Mouse (Mus musculus) heart, adult 2 months (tissue): ENCODE measurements around the gene Eapp.
"Not testable (repeated sequence)": the region's sequence is repeated elsewhere in the genome, so short reads cannot be mapped to it uniquely, and the experiment has no call there.

Experiments used
- CTCF ChIP-seq: fragments of 200-600 bp; IDR thresholded peaks from 2 replicates; pipeline ENCODE4 v1.8.1; 2022; ENCODE audit warnings: antibody characterized with exemption, mild to moderate bottlenecking, moderate library complexity
- EP300 ChIP-seq: fragments of 200-500 bp; IDR thresholded peaks from 2 replicates; pipeline ENCODE4 v1.6.1; 2011; ENCODE audit warnings: low read depth, low read length, control low read depth; ENCODE audit not compliant: insufficient read depth

DNA sequence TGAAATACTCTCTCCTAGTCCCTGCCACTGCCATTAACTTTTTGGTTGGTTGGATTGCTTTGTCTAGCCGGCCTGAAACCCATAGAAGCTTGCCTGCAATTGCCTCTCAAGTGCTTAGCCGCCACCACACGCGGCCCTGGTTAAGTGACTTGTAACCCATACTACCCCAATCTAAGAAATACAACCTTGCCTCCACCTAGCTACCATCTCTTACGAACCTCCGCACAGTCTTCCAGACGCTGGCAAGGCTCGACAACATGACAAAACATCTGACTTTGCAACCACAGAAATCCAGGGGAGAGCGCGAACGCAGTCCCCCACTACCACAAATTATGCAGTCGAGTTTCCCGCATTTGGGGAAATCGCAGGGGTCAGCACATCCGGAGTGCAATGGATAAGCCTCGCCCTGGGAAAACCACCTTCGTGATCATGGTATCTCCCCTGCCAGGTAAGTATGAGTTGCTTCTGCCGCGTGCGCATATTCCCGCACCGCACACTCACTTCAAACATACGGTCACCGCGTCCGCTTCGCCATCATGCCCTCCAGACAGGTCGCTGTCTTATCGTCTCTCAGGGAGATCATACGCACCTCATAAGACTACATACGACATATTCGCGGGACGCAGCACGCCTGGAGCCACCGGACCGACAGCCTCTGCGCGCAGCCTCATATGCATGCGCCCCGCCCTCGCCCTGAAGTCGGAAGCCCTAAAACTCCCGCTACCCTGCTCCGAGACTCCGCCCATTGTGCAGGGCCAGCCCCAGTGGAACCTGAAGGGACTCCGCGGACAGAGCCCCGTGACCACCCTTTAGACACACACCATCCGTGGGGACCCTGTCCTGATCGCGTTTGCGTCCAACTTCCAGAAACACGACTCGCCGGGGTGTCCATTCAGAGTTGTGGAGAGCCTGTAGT, 23.4 kb upstream of the Eapp start:
- TF ChIP-seq CTCF, EP300: not testable (repeated sequence)
